Mouse (Mus musculus) hindbrain, embryonic 14.5 days (tissue): ENCODE results near the gene Olfr156. TPM values are rescaled to one million over a fixed set of nuclear protein-coding genes. Genes with fewer than 3 reads are reported as not detected.

Source experiments
- ATAC-seq: fragments of 200-750 bp; cut with Nextera tagmentation; 2 replicates; pipeline ENCODE4 v1.8.0; 2017; ENCODE audit warnings: moderate number of reproducible peaks, mild to moderate bottlenecking, moderate TSS enrichment, moderate library complexity; ENCODE audit not compliant: low FRiP score
- DNase-seq: peaks from one replicate; pipeline ENCODE4 v3.0.0-alpha.2; 2015; ENCODE audit warnings: low spot score
- H3K27ac ChIP-seq: fragments of 300-500 bp; sonication (generic); 2 replicates; pipeline ENCODE4 v1.5.1; 2014; ENCODE audit warnings: mild to moderate bottlenecking, moderate library complexity
- H3K27me3 ChIP-seq: fragments of 300-500 bp; sonication (generic); 2 replicates; pipeline ENCODE4 v1.6.1; 2014; ENCODE audit warnings: mild to moderate bottlenecking, low read length, mixed read lengths; ENCODE audit not compliant: control insufficient read depth, insufficient read depth
- H3K36me3 ChIP-seq: fragments of 300-500 bp; sonication (generic); replicated peaks from 2 replicates; pipeline ENCODE4 v1.6.1; 2014; ENCODE audit not compliant: control insufficient read depth, insufficient read depth
- H3K4me1 ChIP-seq: fragments of 300-500 bp; sonication (generic); replicated peaks from 2 replicates; pipeline ENCODE4 v1.6.1; 2014; ENCODE audit warnings: antibody characterized with exemption, low read length, mixed read lengths; ENCODE audit not compliant: control insufficient read depth, insufficient read depth
- H3K4me2 ChIP-seq: fragments of 300-500 bp; sonication (generic); replicated peaks from 2 replicates; pipeline ENCODE4 v1.6.1; 2014; ENCODE audit warnings: mild to moderate bottlenecking, moderate library complexity
- H3K4me3 ChIP-seq: fragments of 300-500 bp; sonication (generic); replicated peaks from 2 replicates; pipeline ENCODE4 v1.5.1; 2014; ENCODE audit warnings: mild to moderate bottlenecking, low read length
- H3K9ac ChIP-seq: fragments of 300-500 bp; sonication (generic); 2 replicates; pipeline ENCODE4 v1.6.1; 2014
- H3K9me3 ChIP-seq: fragments of 300-500 bp; sonication (generic); 2 replicates; pipeline ENCODE4 v1.6.1; 2016; ENCODE audit warnings: low read length; ENCODE audit not compliant: control insufficient read depth
- WGBS: fragments of 180-500 bp; shearing (Covaris S2); extraction: QIAGEN DNeasy Blood & Tissue Kit; methylation state at CpG from one replicate; pipeline ENCODE4 v1.1.7; 2014; 5-methylcytosine and 5-hydroxymethylcytosine counted together
- polyA plus RNA-seq: library from polyadenylated mRNA; unstranded; fragments of >200 nt; fragmentation: Nextera tagmentation; extraction: Ambion mirVana; gene quantifications from 2 replicates; pipeline ENCODE4 v1.2.1, GENCODE M21; 2014

Olfr156 gene
- polyA plus RNA-seq, result not detected in 2 replicates

DNA sequence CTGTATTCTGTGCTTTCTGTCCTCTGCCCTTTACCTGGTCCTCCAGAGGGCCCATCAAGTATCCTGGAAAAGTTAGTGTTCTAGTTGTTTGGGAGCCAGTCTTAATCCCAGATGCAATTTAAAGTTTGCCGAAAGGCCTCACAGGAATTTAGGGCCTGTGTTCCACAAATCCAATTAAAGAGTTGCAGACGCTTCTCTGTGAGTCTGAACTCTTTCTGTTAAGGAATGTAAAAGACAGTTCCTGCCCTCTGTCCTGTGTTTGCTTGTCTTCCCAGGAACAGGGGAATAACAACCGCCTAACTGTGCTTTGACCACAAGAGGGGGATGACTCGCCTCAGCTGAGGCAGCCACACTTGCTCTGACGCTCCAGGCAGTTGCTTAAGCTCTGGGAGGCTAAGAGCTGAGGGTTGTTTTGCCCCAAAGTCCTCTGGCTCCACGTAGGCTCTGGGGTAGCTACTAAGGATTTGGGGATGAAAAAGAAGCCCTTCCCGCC is at the start of gene Olfr156:
TSS of gene Olfr156 (minus strand) at position 51 of the 493 bp plus-strand sequence.
- Histone ChIP-seq H3K4me2 (no peak within 1 kb of the TSS), H3K4me1 (no peaks in the 10 kb centered on the region), H3K9ac (no peak within 1 kb of the TSS), H3K27me3 (no peaks in the 10 kb centered on the region), H3K27ac (no peak within 1 kb of the TSS), H3K36me3 (no peaks in the 10 kb centered on the region), H3K9me3 (no peaks in the 10 kb centered on the region), H3K4me3 (no peak within 1 kb of the TSS)
- DNase-seq (peak; percentile 30), ATAC-seq (no peak)
- 19% methylated on average over 7 of the region's 7 CpGs for WGBS

DNA sequence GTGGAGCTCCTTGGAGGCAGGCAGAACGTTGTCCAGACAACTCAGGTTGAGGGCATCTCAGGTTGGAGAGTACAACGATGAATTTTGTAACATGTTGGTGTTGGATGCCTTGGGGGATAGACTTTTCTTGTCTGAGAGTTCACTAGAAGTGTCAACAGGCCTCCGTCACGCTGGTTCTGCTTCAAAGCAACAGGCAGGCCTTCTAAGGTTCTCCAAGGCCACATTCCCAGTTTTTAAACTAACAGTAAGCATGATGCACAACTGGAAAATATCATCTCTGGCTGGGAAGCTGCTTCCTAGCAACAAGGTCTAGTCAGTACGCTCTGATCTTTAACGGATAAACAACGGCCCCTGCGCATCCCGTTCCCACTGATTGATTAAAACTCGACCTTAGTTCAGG is 46.1 kb upstream of the Olfr156 start:
- 0 out of 2 replicates have a peak, but pooled peaks cover 2% of the 10 kb centered on the region for H3K9me3 ChIP-seq
- no peaks in the 10 kb centered on the region for H3K27me3 ChIP-seq
- ATAC-seq (no peak), DNase-seq (no peak)
- no peak overlapping the region for H3K9ac ChIP-seq
- H3K4me1 ChIP-seq, result no peaks in the 10 kb centered on the region
- H3K36me3 ChIP-seq, result no peaks in the 10 kb centered on the region
- H3K4me2 ChIP-seq, result no peak overlapping the region
- H3K4me3 ChIP-seq, result no peak overlapping the region
- H3K27ac ChIP-seq, result no peak overlapping the region
- 90% methylated on average over 10 of the region's 10 CpGs for WGBS

DNA sequence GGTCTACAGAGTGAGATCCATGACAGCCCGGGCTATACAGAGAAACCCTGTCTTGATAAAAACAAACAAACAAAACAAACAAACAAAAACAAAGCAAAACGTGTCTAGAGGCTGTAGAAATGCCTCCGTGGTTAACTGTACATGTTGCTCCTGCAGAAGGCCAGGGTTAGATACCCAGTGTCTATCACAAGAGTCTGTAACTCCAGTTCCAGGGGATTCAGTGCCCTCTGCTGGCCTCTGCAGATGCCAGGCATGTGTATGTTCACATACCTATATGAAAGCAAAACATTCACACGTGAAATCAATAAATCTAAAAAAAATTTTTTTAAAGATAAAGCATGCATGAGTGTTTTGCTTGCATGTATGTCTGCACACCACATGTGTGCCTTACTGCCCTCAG is 39.6 kb upstream of the Olfr156 start:
- Histone ChIP-seq H3K27ac (no peak overlapping the region), H3K4me3 (no peak overlapping the region), H3K9ac (no peak overlapping the region), H3K4me2 (no peak overlapping the region), H3K4me1 (no peaks in the 10 kb centered on the region), H3K9me3 (0 out of 2 replicates have a peak, but pooled peaks cover 2% of the 10 kb centered on the region), H3K36me3 (no peaks in the 10 kb centered on the region), H3K27me3 (no peaks in the 10 kb centered on the region)
- no peak for DNase-seq
- 72% methylated on average over 4 of the region's 4 CpGs for WGBS
- no peak for ATAC-seq

DNA sequence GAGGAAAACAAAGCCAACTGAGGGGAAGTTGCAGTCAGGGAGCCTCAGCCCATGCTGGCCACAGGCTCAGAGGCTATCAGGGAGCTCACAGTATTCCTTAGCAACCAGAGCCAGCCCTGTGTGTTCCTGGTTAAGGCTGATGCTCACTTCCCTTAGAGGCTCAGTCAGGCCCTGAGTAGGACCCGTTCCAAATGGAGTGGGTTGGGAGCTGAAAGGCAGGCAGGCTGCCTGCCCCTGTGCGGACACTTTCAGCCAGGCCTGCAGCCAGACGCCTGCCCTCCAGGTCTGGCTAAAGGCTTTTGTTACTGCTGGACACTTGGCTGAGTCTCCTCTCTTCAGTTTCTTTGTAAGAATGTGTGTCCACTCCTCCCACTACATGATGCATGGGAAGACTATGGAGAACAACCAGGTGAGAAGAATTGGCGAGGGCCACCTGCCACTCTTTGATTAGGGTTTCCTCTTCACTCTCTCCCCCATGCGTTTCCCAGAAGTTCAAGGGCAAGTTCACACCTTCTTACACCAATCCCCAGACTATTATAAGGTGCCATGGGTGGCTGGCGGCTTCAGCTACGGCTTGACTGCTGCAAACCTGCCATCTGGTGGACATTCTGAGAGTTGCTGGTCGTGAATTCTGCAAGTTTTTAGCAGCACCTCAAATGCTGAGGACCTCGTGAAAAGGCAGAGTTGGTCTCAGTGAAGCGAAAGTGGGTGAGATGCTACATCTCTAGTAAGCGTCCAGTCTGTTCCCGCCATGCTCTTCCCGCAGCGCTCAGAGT is 37.2 kb upstream of the Olfr156 start:
- Histone ChIP-seq H3K36me3 (no peaks in the 10 kb centered on the region), H3K9ac (no peak overlapping the region), H3K4me1 (no peaks in the 10 kb centered on the region), H3K27ac (no peak overlapping the region), H3K27me3 (no peaks in the 10 kb centered on the region), H3K4me2 (no peak overlapping the region), H3K4me3 (no peak overlapping the region), H3K9me3 (no peaks in the 10 kb centered on the region)
- 16% methylated on average over 14 of the region's 14 CpGs for WGBS
- ATAC-seq, result no peak; the same call in 1 of the 2 replicates
- peak; percentile 91 for DNase-seq

DNA sequence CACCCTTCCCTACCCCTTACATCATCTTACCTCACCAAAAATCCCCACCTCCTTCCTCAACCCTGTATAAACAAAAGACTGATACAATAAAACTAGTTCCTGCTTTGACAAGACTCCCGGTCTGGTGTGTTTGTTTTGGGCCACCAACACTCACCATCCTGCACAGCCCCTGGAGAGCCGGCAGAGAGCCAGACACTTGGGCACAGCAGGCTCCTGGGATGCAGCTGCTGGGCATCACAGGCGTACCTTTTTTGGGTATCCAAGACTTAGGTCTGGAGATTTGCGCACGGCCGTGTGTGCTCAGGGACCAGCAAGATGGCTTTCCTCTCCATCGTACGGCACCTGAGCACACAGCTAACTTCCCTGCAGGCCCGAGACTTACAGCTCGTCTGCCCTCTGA is 36.2 kb upstream of the Olfr156 start:
- Histone ChIP-seq H3K9me3 (no peaks in the 10 kb centered on the region), H3K4me2 (no peak overlapping the region), H3K9ac (no peak overlapping the region), H3K27me3 (no peaks in the 10 kb centered on the region), H3K4me3 (no peak overlapping the region), H3K4me1 (no peaks in the 10 kb centered on the region), H3K27ac (no peak overlapping the region), H3K36me3 (no peaks in the 10 kb centered on the region)
- 81% methylated on average over 10 of the region's 10 CpGs for WGBS
- ATAC-seq (no peak), DNase-seq (no peak)

DNA sequence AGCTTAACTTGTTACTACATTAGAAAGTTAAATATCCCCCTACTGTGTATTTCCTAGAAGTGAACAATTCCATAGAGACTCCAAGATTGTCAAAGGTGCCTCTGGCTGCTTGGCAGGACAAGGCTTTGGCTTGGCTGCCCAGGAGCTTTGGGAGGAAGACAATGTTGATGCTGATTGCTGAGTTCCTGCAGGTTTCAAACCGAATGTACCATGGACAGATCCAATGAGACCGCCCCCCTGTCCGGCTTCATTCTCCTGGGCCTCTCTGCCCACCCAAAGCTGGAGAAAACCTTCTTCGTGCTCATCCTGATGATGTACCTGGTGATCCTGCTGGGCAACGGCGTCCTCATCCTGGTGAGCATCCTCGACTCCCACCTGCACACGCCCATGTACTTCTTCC is 30.4 kb upstream of the Olfr156 start:
- Histone ChIP-seq H3K4me2 (no peak overlapping the region), H3K27ac (no peak overlapping the region), H3K4me1 (no peaks in the 10 kb centered on the region), H3K36me3 (no peaks in the 10 kb centered on the region), H3K27me3 (no peaks in the 10 kb centered on the region), H3K9ac (no peak overlapping the region), H3K4me3 (no peak overlapping the region), H3K9me3 (no peaks in the 10 kb centered on the region)
- DNase-seq (no peak), ATAC-seq (no peak)
- 67% methylated on average over 8 of the region's 8 CpGs for WGBS

DNA sequence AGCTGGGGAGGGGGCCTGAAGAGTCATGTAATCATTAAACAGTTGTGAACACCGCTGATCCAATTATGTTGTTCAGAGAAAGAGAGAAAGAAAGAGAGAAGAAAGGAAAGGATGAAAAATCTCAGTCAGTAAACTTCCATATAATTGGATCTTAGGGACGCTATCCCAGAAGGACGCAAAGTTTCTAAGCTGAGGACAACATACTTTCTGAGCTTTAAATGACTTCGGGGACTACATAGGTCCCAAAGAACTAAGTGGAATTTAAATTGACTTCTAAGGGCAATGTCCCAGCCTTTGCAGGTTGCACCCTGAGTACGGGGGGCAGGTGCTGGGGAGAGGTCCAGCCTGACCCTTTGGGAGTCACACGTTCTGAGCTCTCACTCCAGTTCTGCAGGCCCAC is 27.6 kb upstream of the Olfr156 start, which contains the start of gene Olfr155:
TSS of gene Olfr155 (plus strand) at position 301 of the 400 bp plus-strand sequence.
- ATAC-seq, result no peak
- Histone ChIP-seq H3K27ac (no peak within 1 kb of the TSS), H3K9ac (no peak within 1 kb of the TSS), H3K27me3 (no peaks in the 10 kb centered on the region), H3K9me3 (no peaks in the 10 kb centered on the region), H3K4me2 (no peak within 1 kb of the TSS), H3K4me3 (no peak within 1 kb of the TSS), H3K4me1 (no peaks in the 10 kb centered on the region), H3K36me3 (no peaks in the 10 kb centered on the region)
- no peak for DNase-seq
- 88% methylated on average over 6 of the region's 6 CpGs for WGBS

DNA sequence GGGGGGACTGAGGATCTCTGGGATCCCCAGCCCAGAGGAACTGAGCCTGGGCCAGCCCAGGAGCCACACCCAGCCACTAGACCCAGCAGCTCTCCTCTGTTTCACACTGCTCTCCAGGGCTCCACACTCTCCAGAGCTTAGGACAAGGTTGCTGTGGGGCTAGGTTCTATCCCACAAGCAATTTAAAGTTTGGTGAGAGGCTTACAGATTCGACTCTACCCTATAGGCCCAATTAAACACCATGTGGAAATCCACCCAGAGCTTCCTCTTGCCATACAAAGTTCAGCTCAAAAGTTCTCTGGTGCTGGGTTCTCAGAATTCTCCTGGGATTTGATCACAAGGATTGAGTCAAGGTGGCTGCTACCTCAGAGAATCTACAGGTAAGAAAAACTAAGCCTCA is 16.4 kb upstream of the Olfr156 start, which contains the start of gene Olfr157:
TSS of gene Olfr157 (minus strand) at position 101 of the 400 bp plus-strand sequence.
- Histone ChIP-seq H3K4me1 (no peaks in the 10 kb centered on the region), H3K4me3 (no peak within 1 kb of the TSS), H3K9me3 (no peaks in the 10 kb centered on the region), H3K27ac (no peak within 1 kb of the TSS), H3K4me2 (no peak within 1 kb of the TSS), H3K9ac (no peak within 1 kb of the TSS), H3K36me3 (no peaks in the 10 kb centered on the region), H3K27me3 (no peaks in the 10 kb centered on the region)
- 67% methylated on average over 1 of the region's 1 CpGs for WGBS
- DNase-seq, result no peak
- ATAC-seq, result no peak

DNA sequence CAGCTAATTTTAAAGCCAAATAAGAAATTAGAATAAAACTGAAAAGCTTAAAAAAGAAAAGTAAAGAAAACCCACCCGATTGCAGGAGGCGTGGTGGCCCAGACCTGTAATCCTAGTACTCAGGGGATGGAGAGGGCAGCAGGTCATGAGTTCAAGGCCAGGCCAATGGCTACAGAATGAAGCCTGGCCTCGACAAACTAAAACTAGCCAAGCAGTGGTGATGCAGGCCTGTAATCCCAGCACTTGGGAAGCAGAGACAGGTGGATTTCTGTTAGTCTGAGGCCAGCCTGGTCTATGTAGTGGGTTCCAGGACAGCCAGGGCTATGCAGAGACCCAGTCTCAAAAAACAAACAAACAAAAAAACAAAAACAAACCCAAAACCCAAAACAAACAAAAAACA is 14.6 kb upstream of the Olfr156 start:
- WGBS, result 80% methylated on average over 3 of the region's 3 CpGs
- Histone ChIP-seq H3K27me3 (no peaks in the 10 kb centered on the region), H3K4me3 (no peak overlapping the region), H3K36me3 (no peaks in the 10 kb centered on the region), H3K27ac (no peak overlapping the region), H3K4me1 (no peaks in the 10 kb centered on the region), H3K9me3 (no peaks in the 10 kb centered on the region), H3K4me2 (no peak overlapping the region), H3K9ac (no peak overlapping the region)
- ATAC-seq, result no peak
- DNase-seq, result no peak
